Mouse (Mus musculus): ENCODE measurements at regions not wholly inside any gene's neighbourhood (a gene's known extent, or its start where the extent isn't known, plus 50 kb on each side); places are given as distances from the start of the nearest gene placed in this dataset.

- TF ChIP-seq POLR2A (IDR thresholded peaks at IDR 0.05; ENCODE audit: insufficient read depth, low read depth, low read length) (no peak), CTCF (IDR thresholded peaks at IDR 0.05) (no peak), EP300 (IDR thresholded peaks at IDR 0.05; ENCODE audit: insufficient read depth, low read depth, low read length) (no peak)
Observed at GRCm38 (mm10) chr5:118914191-118914750, 353.8 kb downstream of the Med13l start.

Data from heart, adult 2 months (tissue).